Mouse (Mus musculus) ES-E14 (cell line): ENCODE data around the gene Tbc1d24. TPM values are rescaled to one million over a fixed set of nuclear protein-coding genes. Genes with fewer than 3 reads are reported as not detected.

Source experiments
- DNase-seq: peaks from one replicate; pipeline ENCODE4 v3.0.0-alpha.2; 2013; ENCODE audit warnings: low read depth, low spot score
- H3K27ac ChIP-seq: 2 replicates; pipeline ENCODE4 v1.5.1; 2012; ENCODE audit warnings: low read depth, mild to moderate bottlenecking, low read length, moderate library complexity, mixed read lengths; ENCODE audit not compliant: poor library complexity, insufficient read depth, severe bottlenecking
- H3K36me3 ChIP-seq: 2 replicates; pipeline ENCODE4 v1.6.1; 2012; ENCODE audit warnings: mild to moderate bottlenecking, low read length, moderate library complexity, mixed read lengths; ENCODE audit not compliant: control insufficient read depth, poor library complexity, insufficient read depth, severe bottlenecking
- H3K4me1 ChIP-seq, 2 experiments: fragments of 150-350 bp in 1 of 2; sonication (generic) in 1 of 2; 2 replicates each; pipeline ENCODE4 v1.6.1; 2012; ENCODE audit warnings: low read length in 2 of 2, mild to moderate bottlenecking in 1 of 2, mixed read lengths in 1 of 2; ENCODE audit not compliant: control insufficient read depth in 2 of 2, insufficient read depth in 2 of 2, poor library complexity in 1 of 2
- H3K4me3 ChIP-seq, 2 experiments: fragments of 150-350 bp in 1 of 2; sonication (generic) in 1 of 2; 2 replicates each; pipeline ENCODE4 v1.5.1; 2012; ENCODE audit warnings: low read length in 2 of 2, low read depth in 1 of 2, mild to moderate bottlenecking in 1 of 2, mixed read lengths in 1 of 2; ENCODE audit not compliant: insufficient read depth in 1 of 2, poor library complexity in 1 of 2, severe bottlenecking in 1 of 2
- H3K9ac ChIP-seq: 2 replicates; pipeline ENCODE4 v1.6.1; 2012; ENCODE audit warnings: low read depth, mild to moderate bottlenecking, low read length, mixed read lengths; ENCODE audit not compliant: poor library complexity, insufficient read depth, severe bottlenecking
- H3K9me3 ChIP-seq: fragments of 150-350 bp; sonication (generic); 2 replicates; pipeline ENCODE4 v1.6.1; 2012; ENCODE audit warnings: low read depth, mild to moderate bottlenecking, low read length; ENCODE audit not compliant: control insufficient read depth, insufficient read depth
- CHD2 ChIP-seq: IDR thresholded peaks from 2 replicates; pipeline ENCODE4 v1.6.1; 2014; ENCODE audit warnings: mild to moderate bottlenecking, low read depth, low read length, inconsistent platforms
- HCFC1 ChIP-seq: IDR thresholded peaks from 2 replicates; pipeline ENCODE4 v1.6.1; 2012; ENCODE audit warnings: low read length, inconsistent platforms, borderline replicate concordance; ENCODE audit not compliant: insufficient read depth
- MAFK ChIP-seq: IDR thresholded peaks from 2 replicates; pipeline ENCODE4 v1.6.1; 2014; ENCODE audit warnings: mild to moderate bottlenecking, low read depth, low read length, inconsistent platforms; ENCODE audit not compliant: insufficient read depth
- ZC3H11A ChIP-seq: IDR thresholded peaks from 2 replicates; pipeline ENCODE4 v1.6.1; 2012; ENCODE audit warnings: low read depth, mild to moderate bottlenecking, inconsistent platforms, low read length, borderline replicate concordance
- ZNF384 ChIP-seq: IDR thresholded peaks from 2 replicates; pipeline ENCODE4 v1.6.1; 2012; ENCODE audit warnings: low read depth, low read length, inconsistent platforms
- in situ Hi-C, 2 experiments: fragments of 600-800 bp; cut with MboI; formaldehyde crosslinking; loops; one replicate each; pipeline ENCODE4 v1.15.1; 2025; ENCODE audit warnings: low sequenced_read_pairs in 2 of 2, inconsistent platforms in 1 of 2; ENCODE audit not compliant: unreplicated experiment in 2 of 2
- total RNA-seq: library from RNA; depleted of rRNA; stranded (reverse); fragments of 300-350 nt; gene quantifications from 2 replicates; pipeline ENCODE4 v1.2.3, GENCODE M21; 2012

Tbc1d24 gene
- total RNA-seq, 1 experiment, result 14.1 TPM

DNA sequence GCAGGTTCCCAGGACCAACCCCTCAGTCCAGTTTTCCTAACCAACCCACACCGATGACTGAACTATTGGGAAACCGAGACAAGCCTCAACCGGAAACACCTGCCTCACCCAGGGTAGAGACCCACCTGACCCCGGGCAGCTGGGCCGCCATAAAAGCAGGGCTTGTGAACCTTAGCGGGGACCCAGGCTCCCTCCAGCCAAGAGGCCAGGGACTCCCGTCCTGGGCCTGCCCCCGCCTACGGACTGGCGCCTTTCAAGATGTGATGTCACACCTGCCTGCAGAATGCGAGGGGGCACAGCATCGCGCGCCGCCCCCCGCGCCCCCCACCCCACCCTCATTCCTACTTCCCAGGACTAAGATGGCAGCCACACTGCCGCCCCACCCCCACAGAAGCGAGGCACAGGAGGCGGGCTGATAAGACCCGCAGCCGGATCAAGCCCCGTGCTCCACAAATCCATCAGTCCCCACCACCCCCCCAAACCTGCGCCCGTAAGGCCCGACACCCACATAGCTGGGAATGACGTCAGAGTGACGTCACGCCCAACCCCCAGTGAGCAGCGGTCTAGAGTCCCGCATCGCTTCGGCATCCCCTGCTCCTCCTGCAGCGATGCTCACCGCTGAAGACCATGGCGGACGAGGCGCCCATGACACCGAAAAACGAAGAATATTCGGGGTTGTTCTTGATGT, 36.6 kb downstream of the Tbc1d24 start:
- DNase-seq, result no peak
- Histone ChIP-seq H3K4me1 (peaks cover 8 to 16% of the 10 kb centered on the region in 2 experiments; a peak in 3 of 4 replicates), H3K9ac (peak overlapping the region; percentile 97), H3K36me3 (peaks cover 20% of the 10 kb centered on the region), H3K9me3 (no peaks in the 10 kb centered on the region), H3K27ac (peak overlapping the region; percentile 96), H3K4me3 (peak overlapping the region; percentile 89 to 94)
- in situ Hi-C loops, result no loop called here
- no peak for TF ChIP-seq CHD2
- TF ChIP-seq MAFK, result no peak
- TF ChIP-seq HCFC1, result no peak
- TF ChIP-seq ZNF384, result no peak

GRCm38 (mm10) chr17:24167891-24168505, 37.4 kb downstream of the Tbc1d24 start:
- no peaks in the 10 kb centered on the region for H3K9me3 ChIP-seq
- TF ChIP-seq MAFK, result no peak
- no peak for TF ChIP-seq ZC3H11A
- no peak for TF ChIP-seq CHD2
- no peak for TF ChIP-seq HCFC1
- no peak for TF ChIP-seq ZNF384
- peaks cover 8 to 16% of the 10 kb centered on the region in 2 experiments; a peak in 3 of 4 replicates for H3K4me1 ChIP-seq
- in situ Hi-C loops, result no loop called here
- H3K4me3 ChIP-seq, result peak overlapping the region; percentile 89 to 94
- peak overlapping the region; percentile 97 for H3K9ac ChIP-seq
- DNase-seq, result no peak
- H3K36me3 ChIP-seq, result peaks cover 20% of the 10 kb centered on the region
- H3K27ac ChIP-seq, result no peak overlapping the region

GRCm38 (mm10) chr17:24167120-24167519, 38.2 kb downstream of the Tbc1d24 start:
- peaks cover 20% of the 10 kb centered on the region for H3K36me3 ChIP-seq
- in situ Hi-C loops, result no loop called here
- DNase-seq, result no peak
- no peak overlapping the region for H3K27ac ChIP-seq
- H3K4me1 ChIP-seq, result peaks cover 8 to 19% of the 10 kb centered on the region in 2 experiments; a peak in 3 of 4 replicates
- no peak overlapping the region for H3K9ac ChIP-seq
- H3K4me3 ChIP-seq, result no peak overlapping the region
- TF ChIP-seq CHD2 (no peak), MAFK (no peak), ZNF384 (no peak), ZC3H11A (no peak), HCFC1 (no peak)
- H3K9me3 ChIP-seq, result no peaks in the 10 kb centered on the region

DNA sequence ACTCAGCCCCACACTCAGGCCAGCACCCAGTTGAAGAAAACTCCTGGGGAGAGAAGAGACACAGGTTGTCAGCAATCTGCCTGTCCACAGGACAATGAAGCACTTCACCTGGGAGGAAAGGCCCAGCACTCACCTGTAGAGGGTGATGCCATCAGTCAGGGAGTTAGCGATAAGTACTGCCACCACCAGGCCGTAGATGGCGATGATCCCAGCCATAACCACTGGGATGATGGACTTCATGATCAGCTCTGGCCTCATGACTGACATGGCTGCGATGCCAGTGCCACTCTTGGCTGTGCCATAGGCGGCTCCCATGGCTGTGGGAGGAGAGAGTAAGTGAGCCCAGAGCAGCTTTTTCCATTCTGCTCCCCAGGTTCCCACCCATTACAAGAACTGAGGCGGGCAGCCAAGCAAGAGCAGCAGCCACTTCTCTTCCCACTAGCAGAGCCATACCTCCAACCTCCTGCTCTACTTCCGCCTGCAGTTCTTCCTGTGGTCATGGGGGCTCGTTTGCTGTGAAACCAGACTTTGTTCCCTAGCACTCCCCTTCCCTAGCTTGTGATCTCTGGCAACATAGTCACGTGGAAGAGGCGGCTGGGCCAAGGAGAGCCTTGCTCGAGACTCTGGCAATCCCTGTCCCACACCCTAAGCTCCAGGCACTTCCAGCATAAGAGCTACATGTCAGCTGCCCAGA, 40.6 kb downstream of the Tbc1d24 start:
- Histone ChIP-seq H3K4me1 (peaks cover 4 to 15% of the 10 kb centered on the region in 2 experiments; a peak in 2 of 4 replicates), H3K4me3 (peak overlapping the region in 1 of 2 experiments; percentile 9; a peak in 1 of 4 replicates), H3K36me3 (peaks cover 20% of the 10 kb centered on the region), H3K27ac (peak overlapping the region; percentile 2; the same call in 1 of the 2 replicates), H3K9ac (no peak overlapping the region; the same call in 1 of the 2 replicates), H3K9me3 (no peaks in the 10 kb centered on the region)
- TF ChIP-seq ZNF384 (no peak), CHD2 (no peak), HCFC1 (no peak), MAFK (no peak), ZC3H11A (no peak)
- in situ Hi-C loops, result no loop called here
- no peak for DNase-seq
